Mouse (Mus musculus) heart, postnatal 25 days (tissue): ENCODE data around the gene Abcc12. TPM values are rescaled to one million over a fixed set of nuclear protein-coding genes. Genes with fewer than 3 reads are reported as not detected.

ENCODE experiments used
- DNase-seq: peaks from one replicate; pipeline ENCODE4 v3.0.0; 2022; ENCODE audit warnings: low spot score
- intact Hi-C: fragments of 180-260 bp; cut with DNase I; formaldehyde crosslinking; loops from one replicate; pipeline ENCODE4 v1.15.1; 2025
- total RNA-seq, 2 experiments: library from RNA; stranded (reverse); gene quantifications; 2 replicates each; pipeline ENCODE4 v1.2.3; 2021

Gene Abcc12
- total RNA-seq, 2 experiments from 2014 or later: not detected

DNA sequence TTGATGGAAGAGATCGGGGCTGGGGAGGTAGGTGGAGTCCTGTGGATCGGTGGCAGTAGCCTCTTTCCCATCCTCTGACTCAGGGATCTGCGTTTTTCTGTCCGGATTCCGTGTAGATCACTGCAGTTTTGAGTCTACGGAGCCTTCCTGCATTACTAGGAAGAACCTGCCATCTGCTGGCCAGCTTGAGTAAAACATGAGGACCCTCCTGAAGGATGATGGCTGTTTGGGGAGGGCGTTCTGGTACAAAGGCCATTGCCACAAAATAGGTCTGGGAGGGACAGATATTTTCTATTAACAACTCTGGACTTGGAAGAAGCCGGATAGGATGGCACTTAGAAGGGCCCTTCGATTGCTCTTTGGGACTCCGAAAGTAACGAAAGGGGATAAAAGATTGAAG is 4.6 kb upstream of the Abcc12 start:
- intact Hi-C loops: loop anchor here (1.0 to 5.0 kb wide), 4 partner anchors 322 to 1128 kb away; no protein-coding TSS in a partner anchor
- DNase-seq: peak; percentile 42

DNA sequence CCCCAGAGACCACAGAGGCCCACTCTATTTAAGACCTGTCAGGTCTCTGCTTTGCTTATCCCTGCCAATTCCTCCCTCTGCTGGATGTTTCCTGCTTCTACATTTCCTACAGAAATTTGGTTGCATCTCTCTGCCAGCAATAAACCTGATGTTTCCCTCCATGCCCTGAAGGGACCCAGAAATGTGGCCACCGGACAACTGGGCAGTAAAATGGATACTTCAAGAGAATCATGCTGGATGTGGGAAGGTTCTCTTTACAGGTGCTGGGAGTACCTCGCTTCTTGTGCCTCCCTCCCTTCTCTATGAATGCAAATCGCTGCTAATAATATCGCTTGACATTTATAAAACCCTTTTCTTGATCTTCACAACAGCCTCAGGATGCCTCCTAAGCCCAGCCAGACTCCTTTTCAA is 1.4 kb upstream of the Abcc12 start:
- intact Hi-C loops: no loop called here
- DNase-seq: no peak

DNA sequence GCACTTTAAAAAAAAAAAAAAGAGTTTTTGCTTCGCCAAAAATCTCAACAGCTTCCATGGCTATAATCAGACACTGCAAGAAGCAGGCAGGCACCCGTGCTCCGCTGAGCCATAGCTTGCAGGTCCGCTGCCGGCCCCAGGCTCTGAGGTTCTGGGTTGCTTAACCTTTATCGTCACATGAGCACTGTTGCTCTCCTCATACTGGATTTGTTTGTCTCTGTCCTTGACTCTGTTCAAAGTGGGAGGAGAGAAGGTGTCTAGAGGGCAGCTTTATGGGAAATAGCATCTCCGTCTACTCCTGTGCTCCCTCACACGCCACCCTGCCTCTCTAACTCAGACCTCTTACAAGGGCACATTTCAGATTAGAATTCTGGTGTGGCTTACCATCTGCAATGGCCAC is 1.8 kb downstream of the Abcc12 start:
- no peak for DNase-seq
- intact Hi-C loops: no loop called here

DNA sequence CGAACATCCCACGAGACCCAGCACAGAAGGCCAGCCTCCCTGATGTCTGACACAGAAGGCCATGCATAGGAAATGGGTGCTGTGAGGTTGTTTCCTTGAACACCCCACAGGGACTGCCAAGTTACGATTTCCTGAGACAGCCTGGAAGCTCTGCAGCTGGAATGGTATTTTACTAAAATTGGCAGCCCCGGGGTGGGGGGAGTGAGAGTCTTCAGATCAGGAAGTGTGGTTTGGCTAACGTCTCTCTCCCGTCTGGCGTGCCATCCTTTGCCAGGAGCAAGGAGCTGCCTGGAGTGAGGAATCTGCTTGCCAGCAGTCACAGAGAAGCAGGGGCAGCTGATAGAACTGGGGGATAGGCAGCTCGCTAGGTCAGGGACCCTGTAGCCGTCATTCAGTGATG is 2.4 kb downstream of the Abcc12 start:
- intact Hi-C loops: no loop called here

DNA sequence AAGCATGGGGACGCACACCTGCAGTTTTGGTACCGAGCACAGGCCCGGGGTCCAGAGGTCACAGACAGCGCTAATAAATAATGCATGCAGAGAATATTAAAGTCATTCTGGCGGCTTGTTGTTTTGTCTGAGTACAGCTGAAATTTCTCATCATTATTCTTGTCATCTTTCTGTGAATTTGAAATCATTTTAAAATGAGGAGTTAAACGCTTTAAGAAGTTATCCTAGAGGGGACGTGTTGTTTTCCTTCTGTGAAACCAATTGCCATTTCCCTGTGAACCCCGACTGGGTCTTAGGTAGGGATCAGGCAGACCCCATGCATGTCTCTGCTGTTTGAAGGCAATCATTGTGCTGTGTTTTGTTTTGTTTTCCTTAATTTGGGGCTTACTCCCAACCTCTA is 2.9 kb downstream of the Abcc12 start:
- intact Hi-C loops: no loop called here
- no peak for DNase-seq

More for the DNA sequence above, 2.4 kb downstream of the Abcc12 start:
- peak; percentile 14 for DNase-seq

DNA sequence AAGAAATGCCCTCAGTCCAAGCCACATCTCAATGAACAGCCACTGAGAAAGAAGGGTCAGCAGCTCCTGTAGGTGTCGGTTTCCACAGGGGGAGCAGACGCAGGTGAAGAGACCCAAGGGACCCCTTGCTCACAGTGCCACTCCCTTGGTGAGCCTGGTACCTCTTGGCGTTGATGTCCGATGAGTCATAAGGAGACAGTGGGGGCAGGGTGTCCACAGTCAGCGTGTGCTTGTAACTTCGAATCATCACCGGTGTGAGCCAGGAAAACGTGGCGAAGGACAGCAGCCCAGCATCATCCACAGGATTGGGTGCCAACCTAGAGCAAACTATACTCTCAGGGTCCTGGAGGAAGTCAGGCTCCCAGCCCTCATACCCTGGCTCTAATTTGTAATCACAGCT is 16.8 kb downstream of the Abcc12 start:
- intact Hi-C loops: no loop called here
- DNase-seq: no peak

DNA sequence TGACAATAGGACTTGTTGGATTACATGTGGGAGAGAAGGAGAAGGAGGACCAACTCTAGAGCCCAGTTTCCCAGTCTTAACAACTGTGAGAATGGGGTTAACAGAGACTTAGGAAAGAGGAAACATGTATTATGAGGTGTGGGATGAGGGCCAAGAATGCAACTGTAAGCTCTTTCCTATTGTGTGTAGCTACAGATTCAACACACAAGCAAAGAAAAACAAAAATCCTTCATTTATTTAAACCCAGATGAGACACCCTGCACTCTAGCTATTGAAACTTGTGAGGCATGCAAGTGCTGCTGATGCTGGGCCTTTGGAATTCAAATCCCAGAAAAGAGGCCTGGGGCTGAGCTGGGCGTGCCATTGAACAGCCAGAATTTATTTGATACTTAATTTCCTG is 18.7 kb downstream of the Abcc12 start:
- DNase-seq: no peak
- intact Hi-C loops: no loop called here

DNA sequence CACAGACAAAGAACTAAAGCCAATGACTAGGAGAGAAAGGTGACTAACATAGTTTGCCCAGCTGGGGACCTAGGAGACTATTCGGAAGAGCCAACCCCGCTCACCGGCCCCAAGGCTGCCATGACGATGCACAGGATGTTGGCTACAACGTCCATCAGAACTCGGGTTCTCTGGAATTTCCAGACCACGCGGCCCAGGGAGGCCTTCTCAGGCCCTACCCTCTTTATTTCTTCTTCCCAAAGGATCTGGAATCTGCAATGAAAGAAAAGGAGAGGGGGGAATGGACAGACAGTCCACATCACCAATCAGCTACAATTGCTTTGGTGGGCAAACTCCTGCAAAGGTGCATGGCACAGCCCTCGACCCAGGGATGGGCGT is 19.8 kb downstream of the Abcc12 start:
- DNase-seq: no peak
- intact Hi-C loops: no loop called here

DNA sequence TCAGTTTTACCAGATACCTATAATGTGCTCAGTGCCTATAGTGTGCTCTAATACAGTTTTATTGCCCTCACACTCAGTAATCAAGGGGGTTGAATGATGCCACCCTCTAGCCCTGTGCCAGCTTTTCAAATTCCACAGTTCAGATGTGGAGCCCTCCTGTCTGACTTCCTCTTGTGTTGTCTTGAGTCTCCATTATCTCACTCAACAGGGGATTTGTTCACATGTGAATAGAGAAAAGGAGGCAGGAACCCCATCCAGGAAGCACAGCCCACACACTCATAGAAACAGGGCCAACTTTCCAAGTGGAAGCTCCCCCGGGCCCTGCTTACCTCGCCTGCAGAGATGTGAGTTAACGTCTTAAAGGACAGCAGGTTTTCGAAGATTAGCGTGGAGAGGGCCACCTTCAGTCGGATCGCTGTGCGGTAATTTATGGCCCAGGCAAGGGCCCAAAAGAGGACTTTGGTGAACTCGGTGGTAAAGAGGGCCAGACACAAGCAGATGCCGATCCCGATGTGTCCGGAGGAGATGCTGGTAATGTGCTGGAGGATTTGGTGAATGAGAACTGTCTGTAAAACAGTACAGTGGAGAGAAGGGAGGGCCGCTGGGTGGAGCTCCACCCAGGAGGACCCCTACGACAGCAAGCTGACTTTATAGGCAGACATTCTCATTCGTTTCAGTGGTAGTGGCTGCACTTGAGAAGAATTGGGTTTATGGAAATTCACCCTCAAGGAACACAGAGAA is 20.4 kb downstream of the Abcc12 start:
- intact Hi-C loops: no loop called here
- no peak for DNase-seq

DNA sequence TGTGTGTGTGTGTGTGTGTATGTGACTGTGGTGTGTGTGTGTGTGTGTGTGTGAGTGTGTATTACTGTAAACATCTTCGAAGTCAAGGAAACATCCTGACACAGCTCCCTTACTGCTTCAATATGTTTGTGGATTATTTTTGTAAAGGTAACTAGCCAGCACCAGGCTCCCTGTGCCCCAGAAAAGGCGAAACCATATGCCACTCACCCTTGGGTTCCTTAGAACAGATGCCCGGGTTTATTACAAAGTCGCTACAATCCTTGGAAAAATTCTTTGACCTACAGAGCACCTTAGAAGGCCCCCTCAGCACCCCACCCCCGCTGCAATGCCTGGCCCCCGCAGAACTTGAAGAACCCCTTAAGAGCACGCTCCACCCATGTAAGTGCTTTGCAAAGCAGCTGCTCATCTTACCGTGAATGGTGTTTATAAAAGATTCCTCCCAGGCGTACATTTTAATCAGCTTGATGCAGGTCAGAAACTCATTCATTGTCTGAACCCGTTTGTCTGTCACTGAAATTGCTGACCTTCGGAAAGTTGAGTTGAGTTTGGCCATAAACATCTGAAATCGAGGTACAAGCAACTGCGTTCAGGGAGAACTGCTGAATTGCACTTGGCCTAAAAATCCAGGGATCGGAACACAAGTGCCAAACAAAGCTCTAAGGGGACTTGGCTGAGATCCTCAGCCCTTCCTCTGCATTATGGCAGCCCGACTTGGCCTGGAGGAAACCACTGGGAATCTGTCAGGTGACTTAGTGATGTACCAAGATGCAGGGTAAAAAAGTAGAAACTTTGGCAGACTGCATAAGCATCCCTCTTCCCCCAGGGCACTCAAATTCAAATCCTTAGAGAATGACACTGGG is 23.1 kb downstream of the Abcc12 start:
- intact Hi-C loops: no loop called here
- no peak for DNase-seq

DNA sequence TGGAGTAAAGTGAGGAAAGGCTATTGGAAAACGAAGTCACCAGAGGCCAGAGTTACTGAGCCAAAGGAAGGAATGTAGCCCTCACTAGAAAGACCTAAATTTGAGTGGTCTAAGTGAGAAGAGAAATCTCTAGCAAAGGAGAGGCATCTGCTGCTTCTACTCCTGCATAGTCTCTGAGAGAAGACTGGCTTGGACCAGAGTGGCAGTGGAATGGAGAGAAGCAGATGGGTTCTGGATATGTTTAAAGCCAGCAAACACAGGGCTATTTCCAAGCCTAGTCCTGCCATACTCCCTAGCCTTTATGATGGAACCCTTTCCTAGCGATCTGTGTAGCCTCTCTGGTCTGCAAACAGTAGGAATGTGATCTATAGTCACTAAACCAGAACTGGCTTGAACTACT is 24.9 kb downstream of the Abcc12 start:
- DNase-seq: no peak
- intact Hi-C loops: no loop called here

DNA sequence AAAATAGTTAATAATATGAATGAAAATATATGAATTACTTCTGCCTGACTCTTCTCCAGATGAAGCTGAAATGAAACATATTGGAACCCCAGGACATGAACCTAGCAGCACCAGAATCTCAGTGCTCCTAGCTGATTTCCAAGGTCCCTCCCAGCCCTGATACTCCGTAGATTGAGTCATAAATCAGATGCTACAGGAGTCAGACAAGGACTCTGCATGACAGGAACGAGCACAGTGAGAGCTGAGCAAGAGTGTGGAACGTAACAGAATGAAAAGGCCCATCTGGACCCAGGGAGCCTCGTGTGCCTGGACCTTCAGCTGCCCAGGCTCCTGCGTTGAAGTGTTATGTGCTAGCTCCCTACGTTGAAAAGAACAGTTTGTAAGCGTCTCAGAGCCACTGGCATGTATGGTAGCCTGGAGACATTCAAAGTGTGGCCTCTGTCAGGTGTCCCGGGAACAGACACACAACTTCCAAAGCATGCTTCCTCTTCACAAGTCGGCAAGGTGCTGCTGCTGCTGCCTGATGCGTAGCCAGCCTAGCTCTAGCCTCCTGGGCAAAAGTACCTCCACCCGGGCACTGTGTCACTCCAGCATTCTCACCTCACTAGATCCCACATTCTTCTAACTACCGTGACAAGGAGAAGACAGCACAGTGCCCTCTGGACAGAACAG is 26.1 kb downstream of the Abcc12 start:
- intact Hi-C loops: no loop called here
- no peak for DNase-seq

DNA sequence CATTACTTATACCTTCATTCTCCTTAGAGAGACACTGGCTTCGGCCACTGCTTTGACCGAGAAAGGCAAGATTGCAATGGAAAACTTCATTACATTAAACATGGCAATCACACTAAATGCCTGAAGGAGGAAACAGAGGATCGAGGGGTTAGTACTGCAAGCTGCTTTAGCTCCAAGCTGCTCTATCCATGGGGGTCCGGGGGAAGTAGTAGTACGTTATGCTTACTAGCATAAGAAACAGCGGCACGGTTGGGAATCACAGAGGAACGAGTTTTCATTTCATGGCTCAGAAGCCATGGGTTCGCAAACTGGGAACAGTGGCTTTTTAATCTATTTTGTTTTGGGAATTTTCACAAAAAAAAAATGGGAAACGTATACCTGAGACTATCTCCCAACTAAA is 30.0 kb downstream of the Abcc12 start:
- DNase-seq: no peak
- intact Hi-C loops: no loop called here

DNA sequence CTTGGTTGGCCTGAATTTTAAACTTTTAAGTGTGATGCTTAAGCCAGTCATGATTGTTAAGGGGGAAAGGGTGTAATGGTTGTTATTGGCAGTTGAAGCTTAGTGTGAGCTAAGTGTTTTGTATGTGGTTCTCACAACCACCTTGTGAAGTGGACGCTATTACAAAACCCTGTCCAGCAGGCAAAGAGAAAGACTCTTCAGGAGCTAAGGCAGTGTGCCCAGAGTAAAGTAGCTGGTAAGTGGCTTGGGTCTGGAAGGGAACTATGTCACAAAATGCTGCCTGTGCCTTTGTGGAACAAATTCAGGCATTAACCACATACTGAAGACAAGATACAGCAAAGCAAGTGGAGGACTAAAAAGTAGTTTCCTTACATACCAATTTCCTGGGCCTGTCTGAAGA is 34.5 kb downstream of the Abcc12 start:
- intact Hi-C loops: no loop called here
- DNase-seq: no peak

DNA sequence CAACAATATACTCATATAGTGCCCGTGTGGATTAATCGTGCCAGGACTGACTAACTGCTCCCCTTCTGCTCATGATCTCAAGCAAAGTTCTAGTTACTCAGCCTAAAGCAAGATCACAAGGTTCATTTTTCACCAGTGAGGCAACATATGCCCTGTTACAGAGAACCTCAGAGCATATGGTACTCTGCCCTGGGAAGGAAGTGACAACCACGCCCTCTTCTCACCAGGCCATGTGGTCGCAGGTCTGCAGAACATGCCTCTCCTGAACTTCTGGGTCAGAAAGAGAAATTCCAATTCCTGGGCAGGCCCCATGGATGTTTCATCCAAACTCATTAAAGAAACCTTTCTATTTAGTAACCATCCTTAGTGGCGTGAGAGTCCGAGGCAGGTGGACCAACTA is 39.6 kb downstream of the Abcc12 start:
- intact Hi-C loops: no loop called here
- DNase-seq: no peak

DNA sequence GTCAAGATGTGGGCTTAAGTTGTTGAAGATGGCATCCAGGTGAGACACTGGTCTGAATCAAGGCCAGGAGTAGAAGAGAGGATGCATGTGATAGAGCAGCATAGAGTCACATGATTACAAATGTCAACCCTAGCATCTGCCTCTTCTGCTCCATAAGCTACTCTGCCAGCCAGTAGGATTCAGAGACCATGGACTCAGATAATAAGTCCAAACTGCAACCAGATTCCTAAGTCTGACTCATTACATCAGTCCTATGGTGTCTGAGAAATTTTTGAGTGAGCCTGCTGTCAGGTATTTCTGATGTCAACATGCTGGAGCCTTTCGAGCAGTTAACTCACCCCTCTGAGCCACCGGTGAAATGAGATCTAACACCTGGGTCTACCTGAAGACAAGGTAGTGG is 40.1 kb downstream of the Abcc12 start:
- DNase-seq: no peak
- intact Hi-C loops: no loop called here

DNA sequence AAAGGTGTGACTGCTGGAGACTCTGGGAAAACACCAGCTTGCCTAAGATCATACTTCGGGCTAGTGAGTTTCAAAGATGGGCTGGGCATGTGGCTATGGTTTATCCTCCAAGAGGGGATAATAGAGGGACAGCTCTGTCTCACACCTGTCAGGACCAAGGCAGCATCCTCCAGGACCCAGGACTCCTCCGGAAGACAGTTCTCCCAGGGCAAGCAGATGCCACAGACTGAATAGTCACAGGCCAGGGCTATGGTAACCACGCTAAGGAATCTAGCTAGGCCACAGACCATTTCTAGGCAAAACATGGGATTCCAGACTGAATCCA is 43.9 kb downstream of the Abcc12 start:
- no peak for DNase-seq
- intact Hi-C loops: loop anchor here (2.0 kb wide), 1 partner anchor 836 kb away; the partner anchor contains the start of gene Neto2

DNA sequence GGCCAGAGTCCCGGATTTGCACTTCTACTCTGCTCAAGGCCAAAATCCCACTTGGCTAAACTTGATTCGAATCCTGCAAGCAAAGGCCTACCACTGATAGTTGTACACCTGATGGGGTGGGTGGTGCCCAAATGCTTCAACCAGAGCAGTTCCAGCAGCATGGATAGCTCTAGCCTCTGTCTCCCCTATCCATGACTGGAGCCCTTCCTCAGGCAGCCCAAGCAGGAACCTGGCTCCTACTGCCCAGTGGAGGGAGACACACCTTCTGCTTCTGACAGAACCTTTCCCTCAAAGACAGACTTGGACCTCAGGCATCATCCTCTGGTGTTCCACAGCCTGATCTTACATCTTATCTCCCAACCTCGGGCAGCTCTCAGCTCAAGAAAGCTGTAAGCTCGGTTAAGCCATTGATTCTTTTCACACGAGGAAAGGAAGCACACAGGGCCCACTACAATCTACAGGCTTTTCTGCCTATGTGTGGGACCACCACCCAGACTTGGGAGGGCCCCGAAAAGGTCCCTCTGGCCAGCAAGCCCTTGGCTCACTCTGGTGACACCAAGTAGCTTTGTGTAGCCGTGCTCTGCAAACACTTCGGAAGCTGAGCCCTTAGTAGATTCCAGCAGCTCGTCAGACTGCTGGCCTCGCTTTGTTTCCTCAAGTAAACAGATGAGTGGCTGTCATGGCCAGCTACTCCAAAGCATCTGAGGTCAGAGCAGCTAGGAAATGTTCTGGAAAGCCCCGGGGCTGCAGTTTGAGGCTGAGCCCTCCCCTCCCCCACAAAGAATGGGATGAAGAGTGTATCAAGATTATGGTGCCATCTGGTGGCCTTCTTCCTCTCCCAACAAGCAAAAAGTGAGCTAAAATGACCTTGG is 44.5 kb downstream of the Abcc12 start:
- intact Hi-C loops: loop anchor here (2.0 kb wide), 1 partner anchor 835 kb away; the partner anchor contains the start of gene Neto2
- DNase-seq: peak; percentile 52

DNA sequence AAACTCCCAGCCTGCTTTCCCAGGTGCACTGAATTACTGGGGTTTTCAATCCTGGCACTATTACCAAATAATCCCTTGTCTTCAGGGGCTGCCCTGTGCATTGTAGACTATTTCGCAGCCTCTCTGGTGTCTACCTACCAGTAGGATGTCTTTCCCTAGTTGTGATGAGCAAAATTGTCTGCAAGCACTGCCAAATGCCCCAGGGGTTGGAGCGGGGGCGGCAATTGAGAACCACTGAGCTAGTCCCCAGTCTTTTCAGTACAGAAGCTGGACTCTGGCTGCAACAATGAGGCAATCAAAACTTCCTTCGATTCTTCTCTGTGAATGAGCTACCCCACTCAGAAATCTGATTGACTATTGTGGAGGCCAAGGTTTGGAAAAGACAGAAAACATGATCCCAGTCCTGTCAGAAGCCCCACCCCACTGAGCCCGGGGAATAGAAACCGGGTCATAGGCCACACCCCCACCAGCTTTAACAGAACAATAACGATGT is 45.4 kb downstream of the Abcc12 start:
- DNase-seq: peak; percentile 3
- intact Hi-C loops: no loop called here

DNA sequence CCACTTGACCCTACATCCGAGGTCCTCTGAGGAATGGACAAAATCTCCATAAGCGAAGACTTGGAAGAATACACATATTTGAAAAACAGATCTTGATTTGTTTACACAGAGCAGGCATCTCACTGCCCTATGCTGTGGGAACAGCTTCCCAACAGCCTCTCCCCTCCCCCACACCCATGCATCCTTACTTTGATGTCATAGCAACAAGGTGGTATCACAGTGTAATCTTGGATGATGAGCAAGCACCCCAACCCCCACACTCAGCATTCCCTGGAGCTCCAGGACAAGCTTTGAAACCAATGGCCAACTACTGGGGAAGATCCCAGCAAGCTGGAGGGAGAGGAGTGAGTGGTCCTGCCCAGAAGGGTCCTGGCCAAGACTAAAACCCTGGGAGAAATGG is 50.8 kb downstream of the Abcc12 start:
- no peak for DNase-seq
- intact Hi-C loops: no loop called here
